Mouse (Mus musculus): ENCODE data around the gene Vwa3b.

- TF ChIP-seq CTCF (IDR thresholded peaks at IDR 0.05; ENCODE audit: borderline replicate concordance, insufficient read depth, low read depth, low read length), result no peak
- no peak for TF ChIP-seq POLR2A (IDR thresholded peaks at IDR 0.05; ENCODE audit: borderline replicate concordance, insufficient read depth, low read length)
Observed at GRCm38 (mm10) chr1:37231295-37231701, 204.9 kb downstream of the Vwa3b start.
